Mouse (Mus musculus) left cerebral cortex, postnatal 14 days (tissue): Measurements from ENCODE around the gene Nxpe5. TPM values are rescaled to one million over a fixed set of nuclear protein-coding genes. Genes with fewer than 3 reads are reported as not detected.

ENCODE experiments used
- DNase-seq, 2 experiments: peaks; one replicate each; pipeline ENCODE4 v3.0.0; 2021 to 2022; ENCODE audit warnings: low spot score in 2 of 2, mixed read lengths in 1 of 2
- intact Hi-C: fragments of 180-260 bp; cut with DNase I; formaldehyde crosslinking; loops from one replicate; pipeline ENCODE4 v1.15.1; 2025
- total RNA-seq, 2 experiments: library from RNA; stranded (reverse); gene quantifications; 2 replicates each; pipeline ENCODE4 v1.2.3; 2021

Gene Nxpe5
- total RNA-seq, 2 experiments from 2014 or later, result 0.53 TPM; not detected in 1

DNA sequence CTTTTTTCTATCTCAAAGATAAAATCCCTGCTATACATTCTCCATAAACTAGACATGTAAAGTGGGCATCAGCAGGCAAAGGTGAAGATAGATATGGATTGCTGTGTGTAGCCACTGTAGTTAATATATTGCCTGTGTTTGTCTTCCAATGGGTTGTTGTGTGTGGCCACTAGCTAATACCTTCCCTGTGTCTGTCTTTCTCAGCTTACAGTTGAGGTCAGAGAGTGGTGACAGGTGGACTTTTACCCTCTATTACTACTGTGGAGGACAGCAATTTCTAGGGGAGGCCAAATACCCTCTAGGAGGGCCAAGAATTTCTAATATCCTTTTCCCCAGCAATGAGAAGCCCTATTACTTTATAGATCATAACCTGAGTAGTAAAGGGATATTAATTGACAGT, 8.5 kb downstream of the Nxpe5 start:
- no peak for DNase-seq
- intact Hi-C loops, result no loop called here

DNA sequence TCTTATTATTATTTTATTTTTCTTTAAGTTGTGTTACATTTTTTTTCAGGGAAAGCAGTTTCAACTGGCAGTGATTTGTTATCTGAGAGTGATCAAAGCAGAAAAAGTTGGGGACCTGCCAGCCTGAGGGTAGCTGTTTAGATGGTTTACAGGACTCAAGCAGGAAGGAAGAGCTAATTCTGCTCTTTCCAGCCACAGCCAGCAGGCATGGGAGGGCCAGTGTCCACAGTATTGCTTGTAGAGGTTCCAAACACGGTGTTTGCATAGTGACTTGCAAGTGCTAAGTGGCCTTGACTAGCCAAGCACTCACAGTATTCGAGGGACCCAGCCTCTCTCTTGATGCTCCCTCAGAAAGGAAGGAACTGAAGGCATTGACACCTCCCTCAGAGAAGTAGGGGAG, 15.8 kb downstream of the Nxpe5 start:
- DNase-seq, result no peak
- intact Hi-C loops, result no loop called here

DNA sequence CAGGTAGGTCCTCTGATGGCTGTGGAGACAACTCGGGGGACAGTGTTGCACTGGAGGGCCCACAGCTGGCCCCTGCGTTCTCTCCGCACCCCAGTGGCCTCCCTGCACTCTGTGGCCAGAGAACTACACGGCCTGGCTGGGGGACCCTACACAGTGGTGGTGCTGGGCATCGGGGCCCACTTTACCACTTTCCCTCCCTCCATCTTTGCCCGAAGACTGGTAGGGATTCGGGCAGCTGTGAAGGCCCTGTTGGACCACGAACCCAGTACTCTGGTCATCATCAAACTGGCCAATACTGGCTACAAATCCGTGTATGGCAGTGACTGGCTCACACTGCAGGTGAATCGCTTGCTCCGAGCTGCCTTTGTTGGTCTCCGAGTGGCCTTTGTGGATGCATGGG, 25.4 kb downstream of the Nxpe5 start:
- DNase-seq, result no peak
- intact Hi-C loops, result loop anchor here (5.0 kb wide), 1 partner anchor 49 kb away; no protein-coding TSS in a partner anchor

DNA sequence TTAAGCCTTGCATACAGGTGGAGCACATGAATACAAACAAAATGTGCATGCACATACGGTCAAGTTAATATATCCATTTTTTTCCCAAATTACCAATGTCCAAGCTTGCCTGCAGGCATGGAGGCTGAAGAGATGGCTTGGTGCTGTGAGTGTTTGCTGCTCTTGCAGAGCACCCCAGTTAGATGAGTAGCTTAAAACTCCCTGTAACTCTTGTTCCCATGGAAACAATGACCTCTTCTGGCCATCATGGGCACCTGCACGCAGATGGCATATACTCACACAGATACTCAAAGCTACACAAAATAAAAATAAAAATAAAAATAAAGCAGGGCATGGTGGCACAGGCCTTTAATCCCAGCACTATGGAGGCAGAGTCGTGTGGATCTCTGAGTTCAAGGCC, 27.4 kb downstream of the Nxpe5 start:
- DNase-seq, result no peak
- intact Hi-C loops, result loop anchor here (5.0 kb wide), 1 partner anchor 51 kb away; no protein-coding TSS in a partner anchor

DNA sequence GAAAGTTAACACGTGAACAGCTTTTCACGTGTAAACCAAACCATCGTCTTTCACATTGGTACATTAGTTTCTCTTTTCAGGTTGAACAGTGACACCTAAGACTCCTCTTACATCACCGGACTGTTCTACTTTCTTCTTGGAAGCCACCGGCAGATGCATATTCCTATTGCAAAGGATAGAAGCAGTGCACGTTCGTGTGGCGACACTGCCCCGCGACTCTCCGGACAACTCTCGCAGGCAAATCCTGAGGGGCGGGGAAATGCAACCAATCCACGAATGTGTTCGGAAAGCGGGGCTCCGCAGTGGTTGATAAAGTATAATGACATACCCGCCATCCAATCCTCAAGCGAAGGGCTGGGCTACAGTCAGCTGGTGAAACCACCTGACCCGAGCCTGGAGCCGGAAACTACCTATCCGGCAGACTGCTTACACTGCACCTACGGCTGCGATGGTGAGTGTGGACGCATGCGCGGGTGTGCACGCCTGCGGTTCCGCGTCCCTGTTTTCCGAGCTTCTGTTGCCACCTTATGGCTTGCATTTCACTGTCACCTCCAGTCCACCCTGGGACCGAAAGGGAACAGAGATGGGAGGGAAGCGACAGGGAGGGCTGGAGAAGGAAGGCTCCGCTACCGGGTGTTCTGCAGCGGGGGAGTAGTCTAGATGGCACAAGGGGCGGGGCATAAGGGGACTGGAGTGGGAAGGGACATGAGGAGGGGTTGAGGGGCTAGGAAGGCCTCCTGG, 29.8 kb downstream of the Nxpe5 start, which contains the start of gene Lamtor4:
TSS of gene Lamtor4 (plus strand) at position 130 of the 741 bp plus-strand sequence.
- DNase-seq, result peak; percentile 97 to 99
- intact Hi-C loops, result no loop called here

DNA sequence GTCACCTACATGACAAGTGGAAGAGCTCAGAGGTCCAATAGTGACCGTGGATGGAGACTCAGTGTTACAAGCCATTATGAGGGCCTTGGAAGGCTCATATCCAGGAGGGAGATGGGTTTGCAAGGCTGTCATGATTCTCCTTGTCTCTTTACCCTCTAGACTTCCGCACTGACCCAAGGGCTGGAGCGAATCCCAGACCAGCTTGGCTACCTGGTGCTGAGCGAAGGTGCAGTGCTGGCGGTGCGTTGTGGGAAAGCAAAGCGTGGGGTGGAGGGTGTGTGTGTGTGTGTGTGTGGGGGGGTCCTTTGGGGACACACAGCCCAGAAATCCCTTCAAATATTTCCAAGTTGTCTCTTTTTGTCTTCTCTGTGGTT, 30.4 kb downstream of the Nxpe5 start:
- intact Hi-C loops, result no loop called here

DNA sequence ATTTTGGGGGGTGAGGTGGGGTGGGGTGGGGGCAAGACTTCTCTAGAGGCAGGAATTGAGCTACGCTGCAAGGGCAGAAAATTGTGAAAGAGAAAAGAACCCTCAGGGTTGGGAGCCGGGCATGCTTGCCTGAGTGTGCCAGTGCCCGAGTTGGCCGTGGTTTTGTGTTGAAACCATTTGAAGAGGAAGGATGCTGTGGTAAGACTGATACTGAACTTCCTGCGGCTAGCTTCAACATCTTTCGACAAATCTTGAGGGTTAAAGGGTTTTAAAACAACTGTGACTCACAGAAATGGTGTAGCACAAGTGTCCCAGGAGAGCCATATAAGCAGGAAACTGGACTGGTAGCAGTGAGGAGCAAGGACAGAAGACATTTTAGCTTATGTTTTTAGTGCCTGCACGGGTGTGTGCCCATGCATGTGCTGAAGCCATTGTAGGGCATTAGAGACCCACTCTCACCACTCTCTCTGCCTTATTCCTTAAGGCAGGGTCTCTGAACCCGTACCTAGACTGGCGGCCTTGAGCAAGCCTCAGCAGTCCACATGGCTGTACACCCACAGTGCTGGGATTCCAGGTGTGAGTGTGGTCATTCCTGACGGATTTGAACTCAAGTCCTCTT, 31.4 kb downstream of the Nxpe5 start:
- intact Hi-C loops, result no loop called here
- no peak for DNase-seq

More for the DNA sequence above, 30.4 kb downstream of the Nxpe5 start:
- DNase-seq, result no peak

DNA sequence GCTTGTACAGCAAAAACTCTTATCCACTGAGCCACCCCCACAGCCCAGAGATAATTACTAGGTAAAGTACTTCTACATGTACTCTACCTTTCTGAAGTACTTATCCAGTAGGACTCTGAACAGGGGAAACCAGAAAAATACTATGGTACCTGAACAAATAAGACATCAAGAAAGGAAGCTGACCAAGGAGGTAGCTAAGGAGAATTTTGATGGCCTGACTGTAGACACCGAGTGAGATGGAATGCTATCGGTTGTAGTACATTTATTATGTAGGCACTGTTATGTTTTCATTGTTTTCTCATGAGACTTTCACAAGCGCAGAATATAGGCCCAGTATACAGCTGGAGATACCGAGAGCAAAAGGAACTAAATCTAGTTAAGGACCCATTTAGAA, 31.9 kb downstream of the Nxpe5 start:
- DNase-seq, result no peak
- intact Hi-C loops, result no loop called here

DNA sequence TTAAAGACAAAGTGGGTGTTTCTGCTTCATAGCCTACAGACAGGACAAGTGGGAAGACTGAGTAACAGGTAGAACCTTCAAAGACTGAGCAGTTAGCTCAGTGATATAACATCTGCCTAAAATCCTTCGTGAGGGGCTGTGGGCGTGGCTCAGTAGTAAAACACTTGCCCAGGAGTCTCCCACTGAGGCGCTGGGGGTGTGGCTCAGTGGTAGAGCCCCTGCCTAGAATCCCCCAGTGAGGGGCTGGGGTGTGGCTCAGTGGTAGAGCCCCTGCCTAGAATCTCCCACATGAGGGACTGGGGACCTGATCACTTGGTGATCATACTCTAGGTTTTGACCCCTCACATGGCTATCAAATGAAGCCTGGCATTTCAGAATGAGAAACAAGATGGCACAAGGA, 32.4 kb downstream of the Nxpe5 start:
- intact Hi-C loops, result no loop called here
- no peak for DNase-seq

DNA sequence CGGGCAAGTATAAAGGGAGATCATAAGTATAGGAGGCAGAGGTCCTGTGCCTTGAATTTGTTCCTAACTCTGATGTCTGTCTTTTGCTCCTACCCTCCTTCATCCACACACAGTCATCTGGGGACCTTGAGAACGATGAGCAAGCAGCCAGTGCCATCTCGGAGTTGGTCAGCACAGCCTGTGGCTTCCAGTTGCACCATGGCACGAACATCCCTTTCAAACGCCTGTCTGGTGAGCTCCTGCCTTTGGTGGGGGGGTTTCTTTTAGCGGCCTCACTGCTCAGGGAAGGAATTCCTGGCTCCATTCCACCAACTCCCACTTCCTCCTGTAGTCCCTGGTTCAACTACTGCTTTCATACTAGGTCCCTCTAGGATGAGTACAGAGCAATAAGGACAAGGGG, 32.8 kb downstream of the Nxpe5 start:
- intact Hi-C loops, result no loop called here
- no peak for DNase-seq

DNA sequence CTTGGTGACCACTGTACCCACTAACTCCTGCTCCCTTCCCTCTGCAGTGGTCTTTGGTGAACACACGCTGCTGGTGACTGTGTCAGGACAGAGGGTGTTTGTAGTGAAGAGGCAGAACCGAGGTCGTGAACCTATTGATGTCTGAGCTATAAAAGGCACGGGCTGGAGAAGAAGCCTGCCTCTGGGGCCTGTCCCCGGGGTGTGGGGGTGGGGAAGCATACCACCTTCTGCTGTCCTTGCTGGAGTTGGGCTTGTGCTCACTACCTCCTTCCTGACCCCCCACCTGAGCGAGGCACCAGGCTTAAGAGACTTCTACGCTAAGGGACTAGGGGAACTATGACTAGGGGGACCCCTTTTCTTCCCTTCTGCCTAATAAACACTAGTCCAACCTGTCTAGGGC, 33.3 kb downstream of the Nxpe5 start:
- DNase-seq, result no peak
- intact Hi-C loops, result no loop called here

DNA sequence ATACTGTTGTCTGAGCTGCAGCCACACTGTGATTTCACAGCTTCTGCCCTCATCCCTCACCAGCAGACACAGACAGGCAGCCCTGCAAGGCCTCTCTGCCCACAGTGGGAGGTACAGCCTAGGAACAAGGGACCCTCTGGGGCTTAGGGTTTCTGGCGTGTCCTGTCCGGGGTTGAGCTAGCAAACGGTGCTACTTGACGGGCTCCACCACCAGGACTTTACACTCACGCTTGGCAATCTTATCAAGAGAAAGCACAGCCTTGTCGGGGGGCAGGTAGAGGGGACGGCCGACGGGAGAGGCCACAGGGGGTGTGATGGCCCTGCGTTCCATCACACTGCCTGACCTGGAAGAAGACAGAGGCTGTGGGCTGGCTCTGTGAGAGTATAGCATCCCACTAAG, 34.4 kb downstream of the Nxpe5 start:
- intact Hi-C loops, result loop anchor here (10.0 kb wide), 1 partner anchor 185 kb away; the partner anchor contains the start of gene Zfp157
- no peak for DNase-seq

DNA sequence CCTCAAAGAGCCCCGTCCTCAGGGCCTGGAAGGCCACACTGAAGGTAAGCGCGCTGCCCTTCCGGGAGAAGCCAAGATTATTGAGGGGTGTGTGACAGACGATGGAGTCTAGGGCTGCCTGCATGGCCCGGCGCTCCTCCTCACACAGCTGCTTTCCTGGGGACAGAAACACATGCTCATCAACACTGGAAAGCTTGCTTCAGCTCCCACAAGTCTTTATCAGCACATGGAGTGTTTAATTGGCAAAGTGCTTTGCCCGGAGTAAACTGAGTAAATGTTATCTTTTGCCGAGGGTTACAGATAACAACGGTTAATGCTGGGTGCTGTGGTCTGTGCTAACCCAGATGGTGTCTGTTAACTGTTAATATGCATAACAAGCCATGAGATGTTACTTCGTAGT, 35.1 kb downstream of the Nxpe5 start:
- intact Hi-C loops, result loop anchor here (10.0 kb wide), 1 partner anchor 184 kb away; the partner anchor contains the start of gene Zfp157
- DNase-seq, result no peak

DNA sequence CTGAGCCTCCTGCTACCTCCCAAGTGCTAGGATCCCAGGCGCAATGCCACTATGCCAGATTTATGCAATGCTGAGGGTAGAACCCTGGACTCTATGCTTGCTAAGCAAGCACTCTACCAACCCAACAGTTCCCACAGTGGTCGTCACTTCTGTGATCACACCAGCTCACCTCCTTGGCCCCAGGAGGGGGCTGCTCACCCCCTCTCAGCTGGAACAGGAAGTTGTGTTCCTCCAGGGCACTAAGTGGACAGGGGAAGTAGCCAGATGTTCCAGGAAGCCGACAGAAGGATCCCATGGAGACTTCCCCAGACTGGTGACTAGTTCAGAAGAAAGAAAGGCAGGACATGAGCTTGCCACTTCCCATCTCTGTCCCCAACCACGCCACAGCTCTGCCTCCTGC, 36.3 kb downstream of the Nxpe5 start:
- DNase-seq, result no peak
- intact Hi-C loops, result loop anchor here (10.0 kb wide), 1 partner anchor 183 kb away; the partner anchor contains the start of gene Zfp157

DNA sequence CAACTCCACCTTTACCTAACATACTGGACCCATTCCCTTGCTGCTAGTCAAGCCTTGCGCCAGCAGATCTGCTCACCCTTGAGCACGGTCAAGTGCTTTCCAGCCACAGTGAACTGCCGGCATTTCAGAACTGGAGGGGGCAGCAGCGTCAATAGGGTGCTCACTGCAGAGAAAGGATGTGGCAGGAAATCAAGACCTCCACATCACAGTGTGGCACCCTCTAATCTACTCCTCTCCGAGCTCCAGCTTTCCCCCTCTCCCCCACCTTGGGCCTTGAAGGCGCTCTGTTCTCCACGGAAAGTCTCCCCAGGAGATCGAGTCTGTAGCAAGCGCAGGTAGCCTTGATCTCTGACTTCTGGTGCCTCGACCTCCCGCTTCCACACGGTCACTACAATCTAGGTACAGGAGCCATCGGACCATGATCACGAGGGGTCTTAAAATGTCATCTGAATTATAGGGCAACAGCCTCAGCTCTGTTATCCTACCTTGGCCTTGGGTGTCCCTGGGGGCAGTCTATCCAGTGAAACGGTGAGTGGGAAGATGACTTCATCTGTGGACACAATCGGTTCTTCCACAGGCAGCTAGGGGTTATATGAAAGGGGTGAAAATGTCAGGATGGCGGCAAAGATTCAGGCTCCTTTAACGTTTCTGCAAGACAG, 37.0 kb downstream of the Nxpe5 start:
- DNase-seq, result no peak
- intact Hi-C loops, result loop anchor here (10.0 kb wide), 1 partner anchor 182 kb away; the partner anchor contains the start of gene Zfp157

DNA sequence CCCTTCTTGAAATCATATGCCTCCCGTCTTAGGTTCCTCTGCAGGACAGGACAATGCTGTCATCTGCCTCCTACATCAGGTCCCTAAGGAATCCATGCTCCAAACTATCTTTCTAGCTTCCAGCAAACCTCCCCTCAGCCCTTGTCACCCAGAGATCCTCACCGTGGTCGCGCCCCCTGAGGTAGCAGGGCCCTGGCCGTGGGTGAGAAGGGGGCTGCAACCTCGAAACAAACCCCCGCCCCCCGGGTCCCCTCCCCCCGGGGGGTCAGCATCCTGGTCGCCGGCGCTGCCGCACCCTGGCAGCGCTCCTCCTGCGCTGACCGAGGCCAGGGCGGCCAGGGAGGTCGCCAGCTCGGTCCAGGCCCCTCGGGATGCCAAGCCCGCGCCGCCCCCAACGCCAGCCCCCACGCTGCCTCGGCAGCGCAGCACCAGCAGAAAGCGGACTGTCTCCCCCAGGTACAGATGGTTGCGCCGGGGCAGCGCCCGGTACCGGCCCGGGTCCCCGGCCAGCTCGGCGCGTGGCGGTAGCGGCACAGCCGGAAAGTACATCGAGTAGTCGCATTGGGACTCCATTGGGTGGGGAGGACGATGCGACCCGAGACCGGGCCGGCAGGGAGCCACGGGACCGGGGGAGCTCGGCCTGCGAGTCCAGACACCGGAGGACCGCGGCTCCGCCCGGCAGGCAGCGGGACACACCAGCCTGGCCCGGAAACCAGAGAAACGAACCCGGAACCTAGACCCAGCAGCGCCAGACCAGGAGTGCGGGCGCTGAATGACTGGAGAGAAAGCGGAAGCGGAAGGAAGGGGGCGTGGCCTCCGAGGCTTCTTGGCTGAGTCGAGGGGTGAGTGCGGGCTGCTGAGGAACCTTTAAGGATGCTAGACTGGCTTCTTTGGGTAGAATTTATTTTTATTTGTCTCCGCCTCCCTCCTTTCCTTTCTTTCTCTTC, 37.8 kb downstream of the Nxpe5 start, which contains the start of gene BC037034:
TSS of gene BC037034 (minus strand) at position 774 of the 947 bp plus-strand sequence.
- intact Hi-C loops, result loop anchor here (10.0 kb wide), 1 partner anchor 181 kb away; the partner anchor contains the start of gene Zfp157

DNA sequence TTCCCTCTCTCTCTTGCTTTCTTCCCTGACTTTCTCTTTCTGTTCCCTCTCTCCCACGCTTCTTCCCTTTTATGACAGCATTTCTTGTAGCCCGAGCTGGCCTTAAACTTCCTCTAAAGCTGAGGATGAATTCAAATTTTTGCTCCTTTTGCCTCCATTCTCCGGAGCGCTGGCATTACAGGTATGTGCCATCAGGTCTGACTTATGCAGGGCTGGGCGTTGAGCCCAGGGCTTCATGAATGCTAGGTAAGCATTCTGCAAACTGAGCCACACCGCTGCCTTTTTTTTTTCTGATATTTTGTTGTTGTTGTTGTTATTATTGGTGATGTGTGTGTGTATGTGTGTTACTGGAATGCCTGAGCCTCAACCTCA, 38.5 kb downstream of the Nxpe5 start:
- DNase-seq, result no peak
- intact Hi-C loops, result loop anchor here (10.0 kb wide), 1 partner anchor 181 kb away; the partner anchor contains the start of gene Zfp157

More for the DNA sequence above, 37.8 kb downstream of the Nxpe5 start, which contains the start of gene BC037034:
- peak; percentile 93 to 94 for DNase-seq

DNA sequence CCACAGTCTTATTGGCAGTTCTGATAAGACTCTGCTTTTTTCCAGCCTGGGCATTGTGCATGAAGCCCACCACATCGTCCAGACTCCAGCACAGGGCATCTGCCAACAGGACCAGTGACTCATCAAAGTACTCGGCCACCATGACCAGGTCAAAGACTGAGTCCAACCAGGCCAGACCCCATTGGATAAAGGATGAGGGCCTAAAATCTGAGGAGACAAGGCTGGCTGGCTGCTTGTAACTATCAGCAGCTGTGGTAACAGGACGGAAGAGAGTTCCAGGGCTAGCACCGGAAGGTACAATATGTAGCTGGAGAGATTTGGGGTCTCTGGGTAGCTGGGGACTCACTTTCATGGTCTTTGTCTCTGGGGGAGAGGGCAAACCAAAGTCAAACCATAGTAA, 40.0 kb downstream of the Nxpe5 start:
- intact Hi-C loops, result loop anchor here (10.0 kb wide), 1 partner anchor 179 kb away; the partner anchor contains the start of gene Zfp157

DNA sequence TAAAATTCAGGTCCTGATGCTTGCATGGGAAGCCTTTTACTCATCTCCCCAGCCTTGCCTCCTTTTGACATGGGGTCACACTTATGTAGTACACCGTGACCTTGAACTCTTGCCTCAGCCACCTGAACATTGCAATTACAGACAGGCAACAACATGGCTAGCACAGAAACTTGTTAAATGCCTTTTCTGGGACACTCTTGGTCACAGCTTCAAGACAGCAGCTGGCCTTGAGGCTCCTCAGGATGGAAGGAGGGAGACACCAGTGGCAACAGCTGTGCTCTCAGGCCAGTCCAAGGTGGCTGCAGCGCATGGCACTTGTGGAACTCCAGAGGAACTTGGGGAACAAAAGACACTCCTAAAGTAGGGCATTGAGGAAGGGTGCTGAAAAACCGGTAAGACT, 41.4 kb downstream of the Nxpe5 start:
- intact Hi-C loops, result loop anchor here (10.0 kb wide), 1 partner anchor 178 kb away; the partner anchor contains the start of gene Zfp157
- no peak for DNase-seq

More for the DNA sequence above, 40.0 kb downstream of the Nxpe5 start:
- no peak for DNase-seq
